Mouse (Mus musculus): ENCODE results near the gene Ros1.

GRCm38 (mm10) chr10:52216797-52217563 lies 21.9 kb upstream of the Ros1 start:
- TF ChIP-seq CTCF (IDR thresholded peaks at IDR 0.05; ENCODE audit: control insufficient read depth, insufficient read depth, insufficient read length) (peak; percentile 77), MYOG (IDR thresholded peaks at IDR 0.05; ENCODE audit: control insufficient read depth, extremely low read depth, insufficient read length) (no peak), CEBPB (IDR thresholded peaks at IDR 0.05; ENCODE audit: low read depth) (no peak), FOSL1 (IDR thresholded peaks at IDR 0.05; ENCODE audit: insufficient read depth, low read length, poor library complexity, severe bottlenecking) (no peak)
